Mouse (Mus musculus): ENCODE data around the gene Hhat.

Hhat gene

DNA sequence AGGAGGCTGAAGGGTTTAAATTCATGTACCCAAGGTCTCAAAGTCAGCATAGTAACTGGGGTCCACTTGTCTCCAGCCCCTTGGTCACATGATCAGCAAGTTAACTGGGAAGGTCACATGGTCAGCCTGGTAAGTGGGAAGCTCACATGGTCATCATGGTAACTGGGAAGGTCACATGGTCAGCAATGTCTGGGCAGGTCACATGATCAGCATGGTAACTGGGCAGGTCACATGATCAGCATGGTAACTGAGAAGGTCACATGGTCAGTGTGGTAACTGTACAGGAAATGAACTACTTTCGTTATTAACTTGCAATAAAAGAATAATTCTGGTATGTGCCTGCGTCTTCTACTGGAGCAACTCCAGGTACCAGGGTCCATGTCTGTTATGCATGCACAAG is 29.1 kb downstream of the Hhat start:
- no peak for DNase-seq

DNA sequence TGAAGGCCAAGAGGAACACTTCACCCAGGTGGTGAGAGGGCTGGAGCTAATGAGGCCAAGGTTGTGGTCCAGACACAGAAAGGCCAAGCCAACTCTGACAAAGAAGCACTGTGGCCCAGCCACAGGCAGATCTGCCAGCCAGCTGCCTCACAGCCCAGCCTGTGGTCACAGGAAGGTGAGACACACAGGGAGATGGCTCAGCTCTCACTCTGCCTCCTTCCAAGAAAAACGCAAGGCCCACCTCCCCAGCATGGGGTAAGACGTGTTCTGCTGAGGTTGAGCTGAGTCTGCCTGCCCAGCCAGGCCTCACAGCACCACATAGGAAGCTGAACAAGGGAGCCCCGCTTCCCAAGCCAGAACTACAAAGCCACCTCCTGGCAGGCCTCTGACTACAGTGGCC is 34.5 kb downstream of the Hhat start:
- peak; percentile 14 to 15 for DNase-seq

DNA sequence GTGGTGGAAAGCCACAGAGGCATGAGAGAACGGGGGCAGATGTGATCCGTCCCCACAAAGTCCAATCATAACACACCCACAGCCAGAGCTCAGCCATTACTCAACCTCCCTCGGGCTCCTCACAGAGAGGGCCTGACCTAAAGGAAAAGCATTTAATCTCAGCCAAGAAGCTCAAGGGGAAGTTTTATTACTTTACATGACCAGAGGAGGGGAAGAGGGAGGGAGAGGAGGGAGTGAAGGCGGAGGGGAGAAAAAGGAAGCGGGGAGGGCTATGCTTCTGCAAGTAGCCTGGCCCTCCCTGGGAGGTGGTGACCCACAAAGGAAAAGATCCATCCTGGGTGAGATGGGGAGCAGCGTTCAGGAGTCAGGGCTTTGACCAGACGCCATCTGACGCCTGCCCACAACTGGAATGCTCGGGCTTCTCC is 35.0 kb downstream of the Hhat start:
- no peak for DNase-seq

DNA sequence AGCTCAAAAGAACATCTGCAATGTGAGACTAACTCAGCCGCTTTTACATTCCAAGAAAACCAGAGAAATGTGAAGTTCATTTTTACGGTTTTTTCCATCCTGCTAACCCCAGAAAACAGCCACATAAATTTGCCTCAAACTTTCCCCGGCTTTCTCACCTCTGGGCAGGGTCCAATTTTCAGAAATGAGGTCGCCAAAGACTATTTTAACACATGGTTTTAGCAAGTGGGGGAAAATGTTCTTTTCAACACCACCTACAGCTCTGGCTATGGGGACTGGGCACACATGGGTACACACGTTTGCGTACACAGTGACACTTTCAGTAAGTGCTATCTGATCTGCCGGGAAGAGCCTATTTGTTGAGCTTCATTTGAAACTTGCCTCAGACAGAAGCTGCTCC is 40.5 kb downstream of the Hhat start:
- no peak for DNase-seq

DNA sequence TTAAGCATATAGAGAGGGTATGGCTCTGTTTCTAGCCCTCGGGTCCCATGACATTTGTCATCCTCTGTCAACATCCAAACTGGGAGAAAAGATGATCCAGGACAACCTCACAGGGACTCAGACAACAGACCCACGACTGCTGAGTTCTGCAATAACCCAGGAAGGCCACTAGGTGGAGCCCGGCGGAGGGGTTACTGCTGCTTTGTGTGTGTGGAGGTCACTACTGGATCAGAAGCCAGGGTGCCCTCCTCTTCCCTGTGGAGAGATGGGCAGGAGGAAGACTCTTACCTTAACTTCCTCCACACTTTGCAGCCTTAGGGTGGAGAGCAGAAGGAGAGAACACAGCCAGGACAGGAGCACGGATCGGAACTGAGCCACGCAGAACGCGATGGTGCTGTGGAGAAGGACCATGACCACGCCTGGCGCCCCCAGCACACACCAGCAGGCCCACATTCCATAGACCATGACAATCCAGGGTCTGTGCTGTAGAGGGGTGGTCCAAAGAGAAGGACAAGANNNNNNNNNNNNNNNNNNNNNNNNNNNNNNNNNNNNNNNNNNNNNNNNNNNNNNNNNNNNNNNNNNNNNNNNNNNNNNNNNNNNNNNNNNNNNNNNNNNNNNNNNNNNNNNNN is 43.9 kb downstream of the Hhat start:
- DNase-seq: peak; percentile 74 to 82

DNA sequence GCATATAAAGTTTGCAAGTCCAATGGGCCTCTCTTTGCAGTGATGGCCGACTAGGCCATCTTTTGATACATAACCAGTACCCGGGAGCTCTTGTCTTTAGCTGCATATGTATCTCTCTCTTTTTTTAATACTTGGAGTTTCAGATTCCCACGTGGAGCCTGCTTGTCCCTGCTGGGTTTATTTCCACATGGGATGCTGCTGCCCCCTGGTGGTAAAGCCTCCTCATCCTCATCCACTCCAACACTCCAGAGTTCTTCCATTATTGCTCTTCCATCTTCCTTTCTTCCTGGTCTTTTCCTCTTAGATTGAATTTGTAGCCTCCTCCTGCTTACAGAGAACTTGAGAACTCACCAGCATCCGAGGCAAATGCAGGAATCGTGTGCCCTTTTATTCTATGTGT is 48.9 kb downstream of the Hhat start:
- DNase-seq: peak; percentile 66 to 81

DNA sequence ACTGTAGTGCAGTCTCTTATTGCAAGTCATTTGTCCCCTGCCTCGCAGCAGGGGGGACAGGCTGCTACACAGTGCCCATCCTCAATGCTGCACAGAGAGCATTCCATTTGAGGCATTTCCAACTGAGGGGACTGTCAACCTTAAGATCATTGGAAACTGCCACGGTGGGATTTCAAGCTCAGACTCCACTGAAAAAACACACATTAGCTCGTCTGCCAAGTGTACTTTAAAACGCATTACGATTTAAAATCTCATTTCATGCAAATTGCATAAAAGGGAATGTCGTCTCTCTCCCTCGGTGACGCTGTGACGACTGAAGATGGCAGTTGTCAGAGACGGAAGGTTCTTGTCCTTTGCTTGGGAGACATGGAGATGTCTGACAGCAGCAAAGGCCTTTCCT is 50.9 kb downstream of the Hhat start:
- no peak for DNase-seq

DNA sequence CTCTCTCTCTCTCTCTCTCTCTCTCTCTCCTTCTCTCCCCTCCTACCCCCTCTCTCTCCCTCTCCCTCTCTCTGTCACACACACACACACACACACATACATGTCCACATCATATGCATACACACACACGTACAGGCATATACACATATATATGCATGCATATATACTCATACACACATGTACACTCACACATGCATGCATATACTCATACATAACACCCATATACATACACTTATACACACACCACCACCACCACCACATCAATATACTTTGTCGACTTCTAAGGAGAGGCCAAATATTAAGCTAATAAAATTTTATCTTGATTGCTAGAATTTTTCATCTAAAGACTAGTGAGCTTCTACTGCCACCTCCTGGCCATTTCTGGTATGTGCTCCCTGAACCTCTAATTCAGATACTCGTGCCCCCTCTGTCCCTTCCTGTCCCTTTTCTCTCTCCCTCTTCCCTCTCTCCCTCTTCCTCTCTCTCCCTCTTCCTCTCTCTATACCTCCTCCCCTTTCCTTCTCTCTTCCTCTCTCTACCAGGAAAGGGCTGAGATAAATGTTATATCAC is 59.2 kb downstream of the Hhat start:
- peak; percentile 71 to 83 for DNase-seq

DNA sequence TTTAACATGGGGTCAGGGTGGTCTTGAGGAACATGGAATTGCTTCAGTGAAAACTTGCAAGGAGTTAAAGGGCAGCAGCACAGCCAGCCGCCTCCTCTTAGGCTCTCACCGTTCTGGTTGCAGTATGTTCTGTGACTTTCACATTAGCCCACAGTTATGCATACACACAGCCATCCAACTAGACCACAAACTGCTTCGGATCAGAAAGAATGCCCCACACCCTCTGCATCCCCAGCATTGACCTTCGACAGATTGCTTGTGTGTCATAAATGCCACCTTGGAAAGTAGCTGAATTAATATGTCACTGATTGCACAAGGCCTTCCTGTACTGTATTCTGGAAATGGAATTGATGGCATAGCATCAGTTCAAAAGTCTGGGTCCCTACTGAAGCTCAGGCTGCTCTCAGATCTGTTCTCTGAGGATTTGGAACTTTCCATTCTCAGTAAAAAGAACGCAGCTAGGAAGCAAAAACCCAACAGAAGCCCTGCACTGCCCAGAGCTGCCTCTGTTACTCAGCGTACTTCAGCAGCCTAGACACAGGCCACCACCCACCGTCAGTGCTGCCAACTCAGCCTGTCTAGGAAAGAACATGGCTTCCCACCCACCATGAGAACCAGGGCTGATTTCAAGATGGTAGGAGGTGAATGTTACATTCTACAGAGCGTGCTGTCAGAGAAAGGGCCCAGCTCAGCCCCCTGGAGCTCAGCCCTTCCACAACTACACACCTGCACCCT is 70.5 kb downstream of the Hhat start:
- DNase-seq: no peak

DNA sequence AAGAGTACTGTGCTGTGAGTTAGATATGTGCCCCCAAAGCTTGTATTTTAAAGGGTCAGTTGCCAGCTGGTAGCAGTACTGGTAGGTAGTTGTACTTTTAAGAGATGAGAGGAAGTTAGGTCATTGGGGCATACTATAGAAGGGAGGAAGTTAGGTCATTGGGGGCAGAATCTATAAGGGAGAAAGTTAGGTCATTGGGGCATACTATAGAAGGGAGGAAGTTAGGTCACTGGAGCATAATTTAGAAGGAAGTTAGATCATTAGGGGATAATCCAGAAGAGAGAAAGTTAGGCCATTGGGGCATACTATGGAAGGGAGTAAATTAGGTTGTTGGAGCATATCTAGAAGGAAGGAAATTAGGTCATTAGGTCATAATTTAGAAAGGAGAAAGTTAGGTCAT is 71.9 kb downstream of the Hhat start:
- no peak for DNase-seq

DNA sequence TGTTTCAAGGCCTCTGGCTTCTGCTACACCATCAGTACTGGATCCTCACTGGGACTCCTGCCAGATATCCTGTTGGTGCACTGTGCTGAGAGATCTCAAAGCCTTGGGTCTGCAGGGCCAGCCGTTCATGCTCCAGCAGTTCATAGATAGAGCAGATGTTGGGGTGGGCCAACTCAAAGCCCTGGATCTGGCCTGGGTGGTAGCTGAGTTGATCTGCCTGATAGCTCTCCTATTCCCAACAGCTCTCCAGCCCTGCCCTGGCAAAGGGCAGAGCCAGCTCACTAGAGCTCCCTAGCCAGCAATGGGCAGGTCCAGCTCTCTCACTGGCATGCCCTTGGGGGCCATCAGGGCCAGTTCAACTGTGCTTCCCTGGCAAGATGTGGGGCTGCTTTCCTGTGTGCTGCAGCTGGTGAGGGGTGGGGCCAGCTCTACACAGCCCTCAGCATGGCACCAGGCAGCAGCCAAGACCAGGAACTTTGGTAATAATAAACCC is 74.6 kb downstream of the Hhat start:
- peak; percentile 15 to 38 for DNase-seq

DNA sequence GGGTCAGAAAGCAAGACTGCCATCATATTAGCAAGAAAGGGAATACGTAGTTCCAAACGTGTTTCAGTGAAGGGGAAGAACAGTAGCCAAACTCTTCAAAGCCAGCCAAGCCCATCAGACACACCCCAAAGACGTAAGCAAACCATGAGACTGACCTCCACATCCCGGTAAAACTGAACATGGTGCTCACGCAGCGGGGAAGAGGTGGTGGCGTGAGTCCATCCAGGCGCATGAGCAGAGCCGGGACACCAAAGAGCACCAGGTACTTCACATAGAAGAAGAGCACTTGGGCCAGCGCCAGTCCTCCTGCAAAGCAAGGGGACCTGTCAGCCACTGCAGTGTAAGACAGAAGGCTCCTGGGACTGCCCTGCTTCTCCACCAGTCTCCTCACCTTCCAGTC is 77.4 kb downstream of the Hhat start:
- no peak for DNase-seq

DNA sequence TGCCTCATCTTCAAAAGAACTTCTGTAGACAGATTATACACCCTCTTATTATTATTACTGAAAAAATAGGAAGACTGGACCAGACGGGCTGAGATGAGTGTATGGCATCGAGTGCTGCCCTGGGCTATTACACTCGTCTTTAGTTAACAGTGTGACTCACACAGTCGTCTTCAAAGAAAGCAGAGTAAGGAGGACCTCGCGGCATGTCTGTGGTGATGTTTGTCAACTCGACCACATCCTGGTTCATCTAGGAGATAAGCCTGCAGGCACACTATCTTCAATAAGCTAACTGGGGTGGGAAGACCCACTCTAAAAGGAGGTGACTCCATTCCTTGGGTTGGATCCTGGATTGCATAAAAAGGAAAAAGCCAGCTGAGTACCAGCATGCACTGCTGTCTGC is 78.0 kb downstream of the Hhat start:
- no peak for DNase-seq

DNA sequence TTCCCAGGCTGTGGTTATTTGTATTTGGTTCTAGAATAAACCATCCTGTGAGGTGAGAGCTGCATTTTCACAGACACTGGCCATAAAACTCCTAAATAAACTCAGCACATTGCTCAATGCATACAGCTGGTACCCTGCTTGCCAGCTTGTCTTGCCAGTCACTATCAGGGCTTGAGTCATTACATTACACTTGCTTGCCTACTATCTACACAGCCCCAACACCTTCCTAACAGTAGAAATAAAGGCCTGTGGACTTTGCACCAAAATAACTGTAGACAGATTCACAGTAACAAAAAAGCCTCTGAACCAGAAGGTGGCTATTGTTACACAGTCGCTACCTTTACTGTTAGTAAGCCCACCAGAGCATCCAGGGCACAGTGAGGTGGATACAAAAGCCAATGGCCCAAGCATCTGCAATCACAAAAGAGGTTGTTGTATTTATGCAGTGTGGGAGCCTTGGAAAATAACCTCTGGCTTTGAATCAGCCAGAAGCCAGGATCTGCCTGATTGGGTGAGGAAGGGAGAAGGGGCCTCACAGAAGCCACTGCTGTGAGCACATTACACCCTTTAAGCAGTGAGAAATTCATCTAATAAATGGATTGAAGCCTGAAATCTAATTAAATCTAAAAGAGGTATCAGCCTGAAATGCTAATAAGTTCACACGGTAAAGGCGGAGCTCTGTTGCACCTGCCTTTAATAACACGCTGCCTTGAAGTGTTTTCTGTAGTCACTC is 88.6 kb downstream of the Hhat start:
- no peak for DNase-seq

DNA sequence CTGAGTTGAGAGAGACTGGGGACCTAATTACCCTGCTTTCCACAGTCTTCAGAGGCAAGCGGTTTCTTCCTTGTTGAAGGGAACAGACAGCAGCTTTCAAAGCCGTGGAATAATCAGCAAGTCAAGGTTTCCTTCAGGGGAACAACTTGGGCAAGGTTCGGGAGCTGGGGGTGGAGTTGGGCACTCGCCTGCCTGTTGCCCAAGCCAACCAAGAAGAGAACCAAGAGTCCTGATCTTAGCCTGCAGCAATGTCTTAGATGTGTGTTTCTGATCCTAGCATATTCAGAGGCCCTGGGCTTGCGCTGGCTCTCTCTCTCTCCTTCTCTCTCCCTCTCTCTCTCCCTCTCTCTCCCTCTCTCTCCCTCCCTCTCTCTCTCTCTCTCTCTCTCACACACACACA is 93.8 kb downstream of the Hhat start:
- no peak for DNase-seq

DNA sequence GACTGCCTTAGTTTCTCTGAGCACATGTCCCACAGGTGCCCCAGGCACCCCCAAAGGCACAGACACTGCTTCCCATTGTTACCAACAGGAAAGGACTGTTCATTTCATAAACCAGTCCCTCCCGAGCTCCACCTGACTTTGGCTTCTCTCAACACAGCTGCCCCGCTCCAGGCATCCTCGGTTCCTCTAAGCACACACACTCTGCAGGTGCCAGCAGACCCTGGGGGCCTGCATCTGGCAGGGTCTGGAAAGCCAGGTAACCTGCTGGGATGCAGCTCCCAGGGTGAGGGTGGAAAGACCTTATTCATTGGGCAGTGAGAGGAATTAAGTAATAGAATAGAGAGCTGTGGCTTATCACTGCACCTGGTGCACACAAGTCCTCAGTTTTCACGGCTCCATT is 107.4 kb downstream of the Hhat start:
- DNase-seq: no peak

DNA sequence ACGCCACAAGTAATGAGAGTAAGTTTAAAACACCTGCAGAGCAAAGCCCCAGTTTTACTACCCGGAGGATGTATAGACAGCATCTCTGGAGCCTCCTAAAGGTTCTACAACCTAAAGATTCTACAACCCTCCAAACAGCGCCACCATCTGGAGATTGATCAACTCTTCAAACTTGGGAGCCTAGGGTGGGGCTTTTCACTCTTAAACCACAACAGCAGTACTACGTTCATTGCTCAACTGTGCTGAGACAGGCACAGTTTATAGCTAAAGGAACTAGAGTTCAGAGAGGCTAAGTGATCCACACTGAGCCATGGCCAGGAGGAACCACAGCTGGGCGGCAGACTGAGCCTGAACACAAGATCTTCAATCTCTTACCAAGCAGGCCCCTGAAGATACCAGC is 107.9 kb downstream of the Hhat start:
- DNase-seq: no peak

DNA sequence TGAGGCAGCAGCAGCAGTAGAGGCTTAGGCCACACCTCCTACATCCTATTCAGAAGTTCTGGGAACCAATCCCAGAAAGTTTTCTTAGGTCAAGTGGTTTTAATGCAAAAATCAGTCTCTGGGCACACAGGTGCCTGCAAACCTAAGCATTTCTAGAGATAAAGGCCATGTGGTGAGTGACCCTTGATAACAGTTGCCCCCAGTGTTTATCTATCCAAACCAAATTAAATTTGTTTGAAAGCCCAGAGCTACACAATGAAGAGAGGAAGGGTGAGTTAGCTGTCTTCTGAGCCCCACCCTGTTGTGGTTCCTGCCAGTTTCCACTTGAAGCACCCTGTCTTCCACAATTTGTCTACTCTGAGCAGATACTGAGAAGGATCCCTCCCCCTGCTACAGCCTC is 109.4 kb downstream of the Hhat start:
- no peak for DNase-seq

DNA sequence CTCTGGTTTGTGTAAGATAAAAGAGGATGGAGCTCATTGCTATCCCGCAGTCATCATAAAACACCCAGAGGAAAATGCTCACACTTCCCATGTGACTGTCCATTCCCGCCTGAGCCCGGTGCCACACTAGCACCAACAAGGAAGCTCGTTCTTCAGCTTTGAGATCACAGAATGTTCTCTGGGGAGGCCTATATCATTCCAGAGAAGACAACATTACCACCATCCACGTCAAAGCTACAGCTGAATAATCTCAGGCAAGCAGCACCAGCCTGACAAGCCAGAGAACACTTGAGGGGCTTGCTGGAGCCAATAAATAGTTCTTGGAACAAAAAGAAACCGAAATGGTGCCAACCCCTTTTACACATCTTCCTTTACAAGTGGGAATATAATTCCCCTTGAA is 113.6 kb downstream of the Hhat start:
- no peak for DNase-seq

DNA sequence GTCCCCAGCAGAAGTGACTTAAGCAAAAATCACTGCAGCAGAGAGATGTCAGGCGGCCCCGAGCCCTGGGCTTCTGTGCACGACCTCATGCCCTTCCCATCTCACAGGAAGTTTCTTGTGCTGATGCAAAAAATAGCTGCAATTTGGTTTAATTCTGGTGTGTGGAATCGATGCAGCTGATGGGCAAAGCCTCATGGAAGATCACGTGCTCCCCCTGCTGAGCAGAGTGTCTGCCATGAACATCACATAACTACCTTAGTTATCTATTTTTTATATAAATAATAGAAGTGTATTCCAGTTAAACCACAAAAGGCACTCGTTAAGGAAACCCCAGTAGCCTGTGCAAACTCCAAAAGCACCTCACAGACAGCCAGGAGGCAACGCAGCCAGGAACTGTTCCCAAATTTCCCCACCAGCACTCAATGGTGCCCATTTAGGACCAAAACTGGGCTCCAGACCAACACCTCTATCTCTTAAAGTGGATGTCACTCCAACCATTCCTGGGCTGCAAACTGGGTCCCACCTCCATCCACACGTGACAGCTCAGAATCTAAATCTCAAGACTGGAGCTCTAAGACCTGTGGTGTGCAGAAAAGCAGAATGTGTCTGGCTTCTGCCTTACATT is 118.9 kb downstream of the Hhat start:
- DNase-seq: peak in 1 of 2 experiments; percentile 9

DNA sequence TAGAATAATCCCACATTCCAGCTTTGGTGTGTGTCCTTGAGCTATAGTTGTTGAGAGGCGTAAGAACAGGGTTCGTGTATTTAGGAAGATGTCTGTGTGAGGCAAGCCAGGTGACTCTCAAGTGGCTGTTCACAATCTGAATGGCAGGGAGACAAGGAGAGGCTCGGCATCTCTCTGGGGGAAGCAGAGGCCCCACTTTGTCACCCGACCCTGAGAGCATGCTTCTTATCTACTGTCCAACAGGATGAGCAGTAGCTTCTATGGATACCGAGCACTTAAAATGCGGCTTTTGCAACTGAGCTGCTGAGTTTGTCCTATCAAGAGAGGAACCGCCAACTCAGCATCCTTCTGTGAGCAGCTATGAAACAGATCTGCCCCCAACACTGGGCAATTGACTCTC is 120.4 kb downstream of the Hhat start:
- DNase-seq: no peak

DNA sequence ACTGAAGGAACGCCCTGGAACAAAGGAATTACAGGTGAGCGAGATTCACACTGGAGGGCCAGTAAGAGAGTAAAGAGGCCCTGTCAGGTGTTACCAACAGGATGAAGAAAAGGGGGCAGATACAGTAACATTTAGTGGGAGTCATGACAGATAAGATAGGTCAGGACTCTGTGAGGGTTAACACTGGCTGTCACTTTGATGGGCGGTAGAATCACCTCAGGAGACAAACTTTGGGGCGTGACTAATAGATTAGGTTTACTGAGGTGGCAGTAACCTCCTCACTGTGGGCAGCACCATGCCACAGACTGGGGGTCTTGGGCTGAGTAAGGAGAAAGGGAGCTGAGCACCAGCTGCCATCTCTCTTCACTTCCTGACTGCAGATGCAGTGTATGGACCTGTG is 121.0 kb downstream of the Hhat start:
- DNase-seq: no peak

DNA sequence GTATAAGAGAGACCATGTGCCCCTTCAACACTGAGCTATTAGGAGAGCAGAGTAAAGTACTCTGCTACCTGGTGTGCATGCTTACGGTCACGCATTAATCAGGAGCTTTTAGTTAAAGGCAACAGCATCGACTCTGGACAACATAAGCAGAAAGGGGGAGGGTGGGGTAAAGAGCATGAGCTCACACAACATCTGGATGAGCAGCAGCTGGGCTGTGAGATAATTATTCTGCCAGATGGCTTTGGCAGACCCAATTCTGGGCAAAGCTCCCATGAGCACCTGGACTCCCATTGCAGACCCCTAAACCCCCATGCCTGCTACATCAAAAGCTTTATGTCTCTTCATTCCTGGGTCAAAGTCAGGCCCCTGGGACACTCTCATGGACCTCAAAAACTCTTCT is 121.8 kb downstream of the Hhat start:
- no peak for DNase-seq

Measured in cerebellum, postnatal 25 days (tissue).